Mouse (Mus musculus) forebrain, embryonic 11.5 days (tissue): ENCODE measurements around the gene Pnkd. TPM values are rescaled to one million over a fixed set of nuclear protein-coding genes. Genes with fewer than 3 reads are reported as not detected.

ENCODE experiments used
- ATAC-seq: fragments of 200-750 bp; cut with Nextera tagmentation; replicated peaks from 2 replicates; pipeline ENCODE4 v1.8.0; 2017; ENCODE audit warnings: moderate TSS enrichment; ENCODE audit not compliant: low FRiP score
- DNase-seq: peaks from one replicate; pipeline ENCODE4 v3.0.0-alpha.2; 2017; ENCODE audit warnings: low spot score
- H3K27ac ChIP-seq: fragments of 300-500 bp; sonication (generic); 2 replicates; pipeline ENCODE4 v1.5.1; 2014; ENCODE audit warnings: low read depth, low read length
- H3K27me3 ChIP-seq: fragments of 300-500 bp; sonication (generic); 2 replicates; pipeline ENCODE4 v1.6.1; 2014; ENCODE audit warnings: mild to moderate bottlenecking, low read length, mixed read lengths; ENCODE audit not compliant: control insufficient read depth, insufficient read depth
- H3K36me3 ChIP-seq: fragments of 300-500 bp; sonication (generic); 2 replicates; pipeline ENCODE4 v1.6.1; 2014; ENCODE audit warnings: mild to moderate bottlenecking, low read length, moderate library complexity, mixed read lengths; ENCODE audit not compliant: control insufficient read depth, insufficient read depth
- H3K4me1 ChIP-seq: fragments of 300-500 bp; sonication (generic); replicated peaks from 2 replicates; pipeline ENCODE4 v1.6.1; 2014; ENCODE audit warnings: low read length, mixed read lengths; ENCODE audit not compliant: control insufficient read depth, insufficient read depth
- H3K4me2 ChIP-seq: fragments of 300-500 bp; sonication (generic); 2 replicates; pipeline ENCODE4 v1.6.1; 2014; ENCODE audit warnings: low read depth, mild to moderate bottlenecking, low read length, moderate library complexity, mixed read lengths; ENCODE audit not compliant: severe bottlenecking
- H3K4me3 ChIP-seq: fragments of 300-500 bp; sonication (generic); 2 replicates; pipeline ENCODE4 v1.5.1; 2014; ENCODE audit warnings: low read depth, low read length
- H3K9ac ChIP-seq: fragments of 300-500 bp; sonication (generic); 2 replicates; pipeline ENCODE4 v1.6.1; 2014; ENCODE audit warnings: low read length
- H3K9me3 ChIP-seq: fragments of 300-500 bp; sonication (generic); 2 replicates; pipeline ENCODE4 v1.6.1; 2016; ENCODE audit warnings: low read length, mixed read lengths; ENCODE audit not compliant: control insufficient read depth
- WGBS: fragments of 180-500 bp; shearing (Covaris S2); extraction: QIAGEN DNeasy Blood & Tissue Kit; methylation state at CpG from one replicate; pipeline ENCODE4 v1.1.7; 2014; 5-methylcytosine and 5-hydroxymethylcytosine counted together
- polyA plus RNA-seq: library from polyadenylated mRNA; unstranded; fragments of >200 nt; fragmentation: Nextera tagmentation; extraction: Ambion mirVana; gene quantifications from 2 replicates; pipeline ENCODE4 v1.2.1, GENCODE M21; 2014

The Pnkd gene
- polyA plus RNA-seq, 1 experiment from 2014 or later, result 98.4 TPM

GRCm38 (mm10) chr1:74343161-74343560 is 58.4 kb downstream of the Pnkd start:
- Histone ChIP-seq H3K9ac (no peak overlapping the region), H3K27me3 (no peaks in the 10 kb centered on the region), H3K4me2 (no peak overlapping the region), H3K9me3 (no peaks in the 10 kb centered on the region), H3K27ac (no peak overlapping the region), H3K4me1 (no peaks in the 10 kb centered on the region), H3K36me3 (no peaks in the 10 kb centered on the region), H3K4me3 (no peak overlapping the region)
- no peak for ATAC-seq
- WGBS, result 60% methylated on average over 5 of the region's 5 CpGs
- DNase-seq, result no peak

- no peaks in the 10 kb centered on the region; the same call in 1 of the 2 replicates for H3K36me3 ChIP-seq
- H3K27ac ChIP-seq, result no peak overlapping the region
- H3K4me3 ChIP-seq, result no peak overlapping the region
- no peak overlapping the region for H3K4me2 ChIP-seq
- ATAC-seq (no peak), DNase-seq (no peak)
- no peaks in the 10 kb centered on the region for H3K9me3 ChIP-seq
- WGBS, result 81% methylated on average over 11 of the region's 11 CpGs
- H3K27me3 ChIP-seq, result no peaks in the 10 kb centered on the region
- no peak overlapping the region for H3K9ac ChIP-seq
- H3K4me1 ChIP-seq, result no peaks in the 10 kb centered on the region
These were observed 59.6 kb downstream of the Pnkd start for GRCm38 (mm10) chr1:74344163-74344916.

- Histone ChIP-seq H3K4me1 (no peaks in the 10 kb centered on the region), H3K27me3 (no peaks in the 10 kb centered on the region), H3K36me3 (no peaks in the 10 kb centered on the region; the same call in 1 of the 2 replicates), H3K9me3 (no peaks in the 10 kb centered on the region), H3K9ac (no peak overlapping the region), H3K4me2 (no peak overlapping the region), H3K27ac (no peak overlapping the region), H3K4me3 (no peak overlapping the region)
- DNase-seq (no peak), ATAC-seq (no peak)
- 91% methylated on average over 13 of the region's 13 CpGs for WGBS
These were observed 66.5 kb downstream of the Pnkd start for GRCm38 (mm10) chr1:74351185-74351769.

- H3K4me2 ChIP-seq, result no peak overlapping the region
- H3K9ac ChIP-seq, result no peak overlapping the region
- H3K4me3 ChIP-seq, result no peak overlapping the region
- no peaks in the 10 kb centered on the region; the same call in 1 of the 2 replicates for H3K36me3 ChIP-seq
- WGBS, result 77% methylated on average over 5 of the region's 5 CpGs
- ATAC-seq (no peak), DNase-seq (no peak)
- no peaks in the 10 kb centered on the region for H3K4me1 ChIP-seq
- no peak overlapping the region for H3K27ac ChIP-seq
- H3K9me3 ChIP-seq, result no peaks in the 10 kb centered on the region
- no peaks in the 10 kb centered on the region for H3K27me3 ChIP-seq
These were observed 67.9 kb downstream of the Pnkd start for GRCm38 (mm10) chr1:74352532-74353096.

GRCm38 (mm10) chr1:74353453-74354229 is 68.9 kb downstream of the Pnkd start:
- DNase-seq (no peak), ATAC-seq (no peak)
- Histone ChIP-seq H3K36me3 (no peaks in the 10 kb centered on the region; the same call in 1 of the 2 replicates), H3K4me2 (no peak overlapping the region), H3K9me3 (no peaks in the 10 kb centered on the region), H3K4me3 (no peak overlapping the region), H3K4me1 (no peaks in the 10 kb centered on the region), H3K27me3 (no peaks in the 10 kb centered on the region), H3K9ac (no peak overlapping the region), H3K27ac (no peak overlapping the region)
- WGBS, result 90% methylated on average over 9 of the region's 9 CpGs

- no peaks in the 10 kb centered on the region for H3K36me3 ChIP-seq
- H3K4me2 ChIP-seq, result no peak overlapping the region
- ATAC-seq, result no peak
- no peaks in the 10 kb centered on the region for H3K9me3 ChIP-seq
- H3K9ac ChIP-seq, result no peak overlapping the region
- H3K4me3 ChIP-seq, result no peak overlapping the region
- no peak overlapping the region for H3K27ac ChIP-seq
- no peaks in the 10 kb centered on the region for H3K27me3 ChIP-seq
- no peaks in the 10 kb centered on the region for H3K4me1 ChIP-seq
- DNase-seq, result no peak
These were observed 72.8 kb downstream of the Pnkd start for GRCm38 (mm10) chr1:74357531-74357930.

- DNase-seq, result no peak
- WGBS, result 85% methylated on average over 5 of the region's 5 CpGs
- Histone ChIP-seq H3K9me3 (no peaks in the 10 kb centered on the region), H3K4me1 (no peaks in the 10 kb centered on the region), H3K9ac (no peak overlapping the region), H3K27me3 (no peaks in the 10 kb centered on the region), H3K4me3 (no peak overlapping the region), H3K4me2 (no peak overlapping the region), H3K36me3 (no peaks in the 10 kb centered on the region), H3K27ac (no peak overlapping the region)
- no peak for ATAC-seq
These were observed 75.3 kb downstream of the Pnkd start for GRCm38 (mm10) chr1:74359952-74360517.

GRCm38 (mm10) chr1:74361812-74362211 is 77.1 kb downstream of the Pnkd start, which contains the start of gene Catip:
Gene Catip (plus strand): TSS chr1:74362108.
- H3K4me3 ChIP-seq, result no peak within 1 kb of the TSS
- WGBS, result 10% methylated on average over 2 of the region's 2 CpGs
- H3K4me1 ChIP-seq, result no peaks in the 10 kb centered on the region
- H3K9me3 ChIP-seq, result no peaks in the 10 kb centered on the region
- peak; percentile 74 for DNase-seq
- no peaks in the 10 kb centered on the region for H3K36me3 ChIP-seq
- no peak within 1 kb of the TSS for H3K4me2 ChIP-seq
- H3K27me3 ChIP-seq, result no peaks in the 10 kb centered on the region
- no peak within 1 kb of the TSS for H3K27ac ChIP-seq
- peak; percentile 76 for ATAC-seq
- no peak within 1 kb of the TSS for H3K9ac ChIP-seq
